Mouse (Mus musculus): ENCODE measurements around the gene Pld4. TPM values are rescaled to one million over a fixed set of nuclear protein-coding genes. Genes with fewer than 3 reads are reported as not detected.
A peak's percentile ranks its signal among the peaks of the same experiment; 100 is the strongest.

Pld4 gene
- polyA plus RNA-seq, 1 experiment = 1.1 TPM

DNA sequence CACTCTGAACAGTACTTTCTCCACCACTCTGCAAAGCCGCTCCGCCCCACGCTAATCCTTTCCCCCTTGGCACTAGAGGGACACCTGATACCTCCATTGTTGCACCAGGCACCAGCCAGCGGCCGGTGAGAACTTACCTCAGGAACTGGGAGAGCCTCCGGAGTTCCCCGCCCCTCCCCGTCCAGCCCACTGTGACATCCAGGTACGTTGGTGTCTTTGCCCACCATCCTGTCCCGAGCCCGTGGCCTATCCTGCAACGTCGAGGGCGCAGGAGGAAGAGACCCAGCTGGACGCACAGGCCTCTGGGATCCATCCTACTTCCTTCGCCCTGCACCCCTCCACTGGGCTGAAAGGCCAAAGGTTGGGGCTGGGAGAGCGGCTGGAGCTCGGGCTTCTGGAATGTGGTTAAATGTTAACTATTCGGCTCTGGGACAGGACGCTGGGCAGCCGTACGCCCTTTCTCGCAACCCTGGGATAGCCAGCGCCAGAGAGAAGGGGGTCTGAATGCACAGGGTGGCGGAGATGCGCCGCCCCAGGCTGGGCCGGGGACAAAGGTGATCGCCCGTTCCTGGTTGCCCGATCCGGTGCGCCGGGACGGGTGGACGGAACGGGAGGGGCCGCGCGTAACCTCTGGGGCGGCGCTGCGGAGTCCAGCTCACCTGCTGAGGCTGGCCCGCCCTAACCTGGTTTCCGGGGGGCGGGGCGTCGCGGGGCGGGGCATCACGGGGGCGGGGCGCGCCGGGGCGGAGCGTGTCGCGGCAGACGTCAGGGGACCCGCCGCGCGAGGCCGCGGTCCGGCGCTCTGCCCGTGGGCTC, 38.8 kb upstream of the Pld4 start:
- Histone ChIP-seq H3K27me3 (ENCODE audit: control insufficient read depth, insufficient read depth, low read length, poor library complexity, severe bottlenecking) (no peaks in the 10 kb centered on the region), H3K4me3 (ENCODE audit: low read depth, low read length) (peak overlapping the region; percentile 75), H3K27ac (ENCODE audit: insufficient read depth, low read length) (peak overlapping the region; percentile 87), H3K9me3 (replicated peaks; ENCODE audit: control insufficient read depth, insufficient read depth, low read length, poor library complexity, severe bottlenecking) (no peaks in the 10 kb centered on the region), H3K4me1 (ENCODE audit: control insufficient read depth, insufficient read depth, low read length) (peaks cover 2% of the 10 kb centered on the region), H3K36me3 (ENCODE audit: control insufficient read depth, insufficient read depth, low read length, poor library complexity, severe bottlenecking) (no peaks in the 10 kb centered on the region; the same call in 1 of the 2 replicates), H3K9ac (ENCODE audit: low read depth, poor library complexity, severe bottlenecking) (peak overlapping the region; percentile 86)
- TF ChIP-seq EP300 (IDR thresholded peaks at IDR 0.05; ENCODE audit: insufficient read depth, low read depth, low read length) = peak; percentile 43; the same call in 1 of the 2 replicates
- TF ChIP-seq CTCF (IDR thresholded peaks at IDR 0.05; ENCODE audit: low read depth, low read length) = peak; percentile 6
- TF ChIP-seq POLR2A (IDR thresholded peaks at IDR 0.05; ENCODE audit: insufficient read depth, low read length) = peak; percentile 34

DNA sequence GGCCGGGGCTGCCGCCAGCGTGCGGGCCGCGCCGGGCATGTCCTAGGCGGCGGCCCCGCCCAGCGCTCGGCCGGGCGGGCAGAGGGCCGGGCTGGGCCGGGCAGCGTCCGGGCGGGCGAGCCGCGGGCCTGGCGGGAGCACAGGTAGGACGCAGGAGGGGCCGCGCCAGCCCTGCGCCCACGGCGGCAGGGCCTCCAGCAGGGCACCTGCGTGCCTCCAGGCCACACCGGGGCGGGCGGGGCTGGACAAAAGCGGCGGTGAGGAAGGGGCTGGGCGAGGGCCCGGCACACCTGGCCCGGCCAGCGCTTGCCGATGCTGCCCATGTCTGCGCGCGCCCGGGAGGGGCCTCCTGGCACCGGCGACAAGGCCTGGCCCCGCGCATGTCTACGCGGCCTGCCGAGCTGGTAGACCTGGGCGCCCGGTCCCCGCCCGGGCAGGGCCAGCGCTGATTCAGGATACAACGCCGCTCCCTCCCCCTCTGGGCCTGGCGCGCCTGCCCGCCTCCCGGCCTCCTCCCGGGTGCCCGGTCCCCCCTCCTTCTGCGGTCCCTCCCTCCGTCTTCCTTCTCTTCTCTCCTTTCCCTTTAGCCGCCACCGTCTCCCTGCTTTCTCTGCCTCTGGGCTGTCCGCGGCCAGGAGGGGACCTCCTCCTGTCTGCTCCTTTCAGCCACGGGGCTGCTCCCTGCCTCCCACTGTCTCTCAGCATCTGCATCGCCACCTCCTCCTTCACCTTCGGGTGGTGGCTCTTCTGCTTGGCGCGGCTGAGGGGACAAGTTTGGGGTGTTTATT, 38.0 kb upstream of the Pld4 start:
- H3K36me3 ChIP-seq (ENCODE audit: control insufficient read depth, insufficient read depth, low read length, poor library complexity, severe bottlenecking) = no peaks in the 10 kb centered on the region; the same call in 1 of the 2 replicates
- TF ChIP-seq CTCF (IDR thresholded peaks at IDR 0.05; ENCODE audit: low read depth, low read length) = no peak
- TF ChIP-seq EP300 (IDR thresholded peaks at IDR 0.05; ENCODE audit: insufficient read depth, low read depth, low read length) = no peak
- no peak for TF ChIP-seq POLR2A (IDR thresholded peaks at IDR 0.05; ENCODE audit: insufficient read depth, low read length)
- H3K9me3 ChIP-seq (replicated peaks; ENCODE audit: control insufficient read depth, insufficient read depth, low read length, poor library complexity, severe bottlenecking) = no peaks in the 10 kb centered on the region
- H3K4me3 ChIP-seq (ENCODE audit: low read depth, low read length) = peak overlapping the region; percentile 80
- peak overlapping the region; percentile 86 for H3K9ac ChIP-seq (ENCODE audit: low read depth, poor library complexity, severe bottlenecking)
- no peak overlapping the region for H3K27ac ChIP-seq (ENCODE audit: insufficient read depth, low read length)
- no peaks in the 10 kb centered on the region for H3K27me3 ChIP-seq (ENCODE audit: control insufficient read depth, insufficient read depth, low read length, poor library complexity, severe bottlenecking)
- H3K4me1 ChIP-seq (ENCODE audit: control insufficient read depth, insufficient read depth, low read length) = peaks cover 2% of the 10 kb centered on the region

DNA sequence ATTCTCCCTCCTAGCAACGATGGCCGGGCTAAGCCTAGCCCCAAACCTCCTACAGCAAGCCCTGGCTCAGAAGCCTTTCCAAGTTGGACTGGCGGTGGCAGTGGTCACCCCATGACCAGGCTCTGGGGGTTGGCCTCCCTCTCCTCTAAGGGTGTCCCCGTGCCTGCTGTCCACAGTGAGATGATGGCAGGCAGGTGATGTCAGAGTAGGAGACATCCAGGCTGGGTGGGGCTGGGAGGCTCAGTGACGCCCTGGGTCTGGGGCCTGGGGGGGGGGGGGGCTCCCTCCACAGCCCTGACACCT, 37.5 kb upstream of the Pld4 start:
- H3K4me1 ChIP-seq (ENCODE audit: control insufficient read depth, insufficient read depth, low read length) = peaks cover 2% of the 10 kb centered on the region
- no peaks in the 10 kb centered on the region; the same call in 1 of the 2 replicates for H3K36me3 ChIP-seq (ENCODE audit: control insufficient read depth, insufficient read depth, low read length, poor library complexity, severe bottlenecking)
- H3K4me3 ChIP-seq (ENCODE audit: low read depth, low read length) = peak overlapping the region; percentile 80
- no peaks in the 10 kb centered on the region for H3K9me3 ChIP-seq (replicated peaks; ENCODE audit: control insufficient read depth, insufficient read depth, low read length, poor library complexity, severe bottlenecking)
- H3K27me3 ChIP-seq (ENCODE audit: control insufficient read depth, insufficient read depth, low read length, poor library complexity, severe bottlenecking) = no peaks in the 10 kb centered on the region
- H3K27ac ChIP-seq (ENCODE audit: insufficient read depth, low read length) = no peak overlapping the region
- TF ChIP-seq POLR2A (IDR thresholded peaks at IDR 0.05; ENCODE audit: insufficient read depth, low read length) (no peak), EP300 (IDR thresholded peaks at IDR 0.05; ENCODE audit: insufficient read depth, low read depth, low read length) (no peak), CTCF (IDR thresholded peaks at IDR 0.05; ENCODE audit: low read depth, low read length) (no peak)
- H3K9ac ChIP-seq (ENCODE audit: low read depth, poor library complexity, severe bottlenecking) = peak overlapping the region; percentile 86

DNA sequence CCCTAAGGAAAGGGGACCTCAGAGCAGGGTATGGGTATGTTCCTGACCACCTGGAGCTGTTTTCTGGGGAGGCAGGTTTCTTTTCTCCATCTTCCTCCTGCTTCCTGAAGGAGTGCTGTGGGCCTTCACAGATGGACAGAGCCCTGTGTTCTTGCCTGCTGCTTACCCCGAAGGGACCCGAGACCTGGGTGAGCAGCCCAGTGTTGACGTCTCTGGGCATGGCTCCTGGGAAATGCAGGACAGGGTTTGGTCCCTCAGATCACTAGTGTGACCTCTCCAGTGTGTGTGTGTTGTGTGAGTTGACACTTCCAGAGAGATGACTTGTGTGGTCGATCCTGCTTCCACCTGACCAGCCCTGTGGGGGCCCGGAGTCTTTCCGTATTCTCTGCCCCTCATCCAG, 37.0 kb upstream of the Pld4 start:
- Histone ChIP-seq H3K27me3 (ENCODE audit: control insufficient read depth, insufficient read depth, low read length, poor library complexity, severe bottlenecking) (no peaks in the 10 kb centered on the region), H3K36me3 (ENCODE audit: control insufficient read depth, insufficient read depth, low read length, poor library complexity, severe bottlenecking) (no peaks in the 10 kb centered on the region; the same call in 1 of the 2 replicates), H3K9ac (ENCODE audit: low read depth, poor library complexity, severe bottlenecking) (no peak overlapping the region), H3K27ac (ENCODE audit: insufficient read depth, low read length) (no peak overlapping the region), H3K4me1 (ENCODE audit: control insufficient read depth, insufficient read depth, low read length) (peaks cover 2% of the 10 kb centered on the region), H3K4me3 (ENCODE audit: low read depth, low read length) (no peak overlapping the region), H3K9me3 (replicated peaks; ENCODE audit: control insufficient read depth, insufficient read depth, low read length, poor library complexity, severe bottlenecking) (no peaks in the 10 kb centered on the region)
- TF ChIP-seq CTCF (IDR thresholded peaks at IDR 0.05; ENCODE audit: low read depth, low read length) (no peak), EP300 (IDR thresholded peaks at IDR 0.05; ENCODE audit: insufficient read depth, low read depth, low read length) (no peak), POLR2A (IDR thresholded peaks at IDR 0.05; ENCODE audit: insufficient read depth, low read length) (no peak)

DNA sequence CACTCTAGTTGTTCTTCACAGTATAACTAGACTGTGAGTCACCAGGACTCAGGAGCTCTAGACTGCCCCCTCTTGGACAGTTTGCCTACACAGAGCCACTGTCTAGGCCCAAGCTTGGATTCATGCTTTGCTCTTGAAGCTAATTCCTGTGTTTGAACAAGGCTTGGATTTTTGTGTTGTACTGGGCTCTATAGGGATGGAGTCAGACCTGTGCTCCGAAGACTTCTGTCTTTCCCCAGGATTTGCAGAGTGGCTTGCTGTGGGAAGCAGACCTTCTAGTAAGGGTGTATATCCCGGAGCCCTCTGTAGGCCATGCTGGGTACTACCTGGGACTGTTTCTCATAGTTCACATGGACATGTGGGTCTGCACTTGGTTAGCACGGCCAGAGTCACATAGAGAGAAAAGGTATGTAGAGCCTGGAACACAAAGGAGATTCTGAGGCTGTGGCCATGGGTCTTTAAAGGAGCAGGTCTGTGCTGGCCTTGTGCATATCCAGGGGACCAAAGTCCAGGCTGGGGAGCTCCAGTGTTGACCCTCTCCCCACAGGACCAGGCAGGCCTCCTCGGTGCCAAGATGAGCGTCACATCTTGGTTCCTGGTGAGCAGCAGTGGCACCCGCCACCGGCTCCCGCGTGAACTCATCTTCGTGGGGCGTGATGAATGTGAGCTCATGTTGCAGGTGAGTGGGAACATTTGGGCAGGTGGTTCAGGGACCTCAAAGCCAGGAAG, 36.2 kb upstream of the Pld4 start:
- no peaks in the 10 kb centered on the region for H3K27me3 ChIP-seq (ENCODE audit: control insufficient read depth, insufficient read depth, low read length, poor library complexity, severe bottlenecking)
- no peak overlapping the region for H3K4me3 ChIP-seq (ENCODE audit: low read depth, low read length)
- H3K9ac ChIP-seq (ENCODE audit: low read depth, poor library complexity, severe bottlenecking) = no peak overlapping the region

More for the DNA sequence above, 36.2 kb upstream of the Pld4 start:
- Histone ChIP-seq H3K27ac (ENCODE audit: insufficient read depth, low read length) (no peak overlapping the region), H3K36me3 (ENCODE audit: control insufficient read depth, insufficient read depth, low read length, poor library complexity, severe bottlenecking) (no peaks in the 10 kb centered on the region; the same call in 1 of the 2 replicates), H3K4me1 (ENCODE audit: control insufficient read depth, insufficient read depth, low read length) (peaks cover 2% of the 10 kb centered on the region), H3K9me3 (replicated peaks; ENCODE audit: control insufficient read depth, insufficient read depth, low read length, poor library complexity, severe bottlenecking) (no peaks in the 10 kb centered on the region)
- peak; percentile 54 for TF ChIP-seq CTCF (IDR thresholded peaks at IDR 0.05; ENCODE audit: low read depth, low read length)
- no peak for TF ChIP-seq POLR2A (IDR thresholded peaks at IDR 0.05; ENCODE audit: insufficient read depth, low read length)
